Mouse (Mus musculus): ENCODE results near the gene Rnf44. TPM values are rescaled to one million over a fixed set of nuclear protein-coding genes. Genes with fewer than 3 reads are reported as not detected.

The Rnf44 gene
- total RNA-seq, 4 experiments from 2014 or later, result 19.1 to 30.7 (median 27.9) TPM

DNA sequence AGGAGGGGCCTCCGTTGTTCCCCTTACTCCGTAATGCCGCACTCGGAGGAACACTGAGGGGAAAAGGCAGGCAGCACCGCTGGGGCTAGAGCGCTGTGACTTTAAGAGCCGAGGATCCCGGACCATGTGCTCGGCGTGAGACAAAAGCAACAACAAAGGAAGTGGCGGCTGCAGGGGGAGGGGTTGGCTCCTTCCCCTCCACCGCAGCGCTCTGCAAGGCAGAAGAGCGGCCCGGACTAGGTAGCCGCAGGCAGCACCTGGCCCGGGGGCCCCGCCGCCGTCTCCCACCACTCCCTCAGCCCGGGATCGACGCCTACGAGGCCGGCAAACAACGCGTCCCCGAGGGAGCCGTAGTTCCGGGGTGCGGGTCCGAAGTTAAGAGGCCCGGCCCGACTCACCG is 6.6 kb downstream of the Rnf44 start:
- DNase-seq (ENCODE audit: low spot score in 2 of 2), result peak in 1 of 2 experiments; percentile 52

DNA sequence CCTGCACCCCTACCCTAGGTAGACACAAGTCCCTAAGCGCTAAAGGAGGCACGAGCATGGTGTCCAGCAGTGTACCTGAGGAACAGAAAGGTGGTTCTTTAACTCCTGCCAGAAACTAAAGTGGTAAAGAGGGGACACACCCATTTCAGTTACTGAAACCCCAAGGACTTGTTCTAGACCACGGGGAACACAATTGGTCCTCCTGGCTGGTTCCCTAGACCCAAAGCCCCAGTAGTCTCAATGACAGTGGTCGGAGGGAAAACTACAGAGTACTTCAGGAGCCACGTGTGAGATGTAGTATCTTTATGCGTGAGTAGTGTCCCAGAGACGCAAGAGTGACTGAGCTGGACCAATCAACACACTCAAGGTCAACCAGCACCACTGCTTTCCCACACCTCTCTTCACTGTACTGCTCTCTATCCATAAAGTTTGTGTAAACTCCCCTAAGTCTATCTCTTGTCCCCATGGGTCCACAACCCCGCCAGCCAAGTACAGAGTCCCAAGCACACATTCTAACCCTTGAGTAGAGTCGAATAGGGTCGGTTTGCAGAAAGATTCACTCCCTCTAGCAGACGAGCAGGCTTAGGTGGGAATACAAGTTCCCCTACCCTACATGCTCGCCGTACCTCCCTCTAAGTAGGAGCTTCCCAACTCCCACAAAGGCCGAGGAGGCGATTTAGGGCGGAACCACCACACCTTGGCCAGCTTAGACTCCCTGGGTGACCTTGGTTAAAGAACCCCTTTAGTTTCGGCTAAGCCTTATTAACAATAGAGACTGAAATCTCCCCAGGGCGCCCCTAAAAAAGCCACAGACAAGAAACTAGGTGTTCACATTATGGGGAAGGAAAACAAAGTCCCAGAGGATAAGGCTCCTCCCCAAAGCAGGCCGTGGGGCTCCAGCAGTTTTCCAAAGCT is 7.3 kb downstream of the Rnf44 start:
- DNase-seq (ENCODE audit: low spot score in 2 of 2), result no peak

DNA sequence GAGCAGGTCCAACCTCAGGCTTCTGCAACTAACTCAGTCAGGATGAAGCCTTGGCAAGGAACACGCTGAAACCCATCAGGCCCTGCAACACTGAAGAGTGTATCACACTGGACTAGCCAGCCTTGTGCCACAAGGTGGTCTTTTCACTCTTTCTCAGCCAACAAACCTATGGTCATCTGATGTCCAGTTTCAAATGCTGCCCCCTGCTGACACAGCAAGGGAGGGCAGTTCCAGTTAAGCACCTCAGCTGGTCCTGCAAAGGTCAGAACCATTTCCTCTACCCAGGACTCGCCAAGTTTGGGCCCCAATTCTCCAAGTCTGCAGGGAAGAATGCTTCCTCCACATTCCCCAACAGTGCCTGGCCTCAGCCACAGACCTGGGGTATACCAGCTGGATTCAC is 8.5 kb downstream of the Rnf44 start:
- no peak for DNase-seq (ENCODE audit: low spot score in 2 of 2)

DNA sequence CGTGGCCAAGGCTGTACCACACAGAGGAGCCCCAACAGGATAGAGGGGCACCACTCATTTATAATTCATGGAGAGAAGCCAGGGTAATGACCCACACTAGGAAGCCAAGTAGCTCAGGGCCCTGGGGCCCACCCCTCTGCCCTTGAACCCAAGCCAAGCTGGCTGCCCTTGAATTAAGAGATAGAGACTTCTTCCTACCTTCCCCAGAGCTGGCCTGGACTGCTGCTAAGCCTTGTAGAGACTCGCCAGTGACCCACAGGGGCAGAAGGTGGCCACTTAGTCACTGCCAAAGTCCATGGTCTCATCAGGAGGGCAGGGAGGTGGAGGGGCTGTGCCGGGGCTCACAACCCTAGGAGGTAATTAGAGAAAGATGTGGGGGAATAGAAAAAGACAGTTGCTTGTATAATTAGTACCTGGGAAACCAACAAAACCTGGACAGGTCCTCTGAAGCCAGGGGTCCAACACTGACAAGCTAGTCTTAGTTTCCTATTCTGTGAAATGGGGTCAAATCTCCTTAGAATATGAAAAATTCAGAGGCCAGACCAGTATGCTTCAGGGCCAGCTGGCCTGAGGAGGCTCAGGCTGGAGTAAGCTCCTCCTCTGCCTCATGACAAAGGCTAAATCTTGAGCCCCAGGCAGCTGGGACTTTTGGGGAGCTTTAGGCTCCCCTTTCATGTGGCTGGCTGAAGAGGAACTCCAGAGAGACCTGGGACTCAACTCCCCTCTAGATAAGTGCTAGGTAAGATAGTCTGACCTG is 9.4 kb downstream of the Rnf44 start:
- no peak for DNase-seq (ENCODE audit: low spot score in 2 of 2)

DNA sequence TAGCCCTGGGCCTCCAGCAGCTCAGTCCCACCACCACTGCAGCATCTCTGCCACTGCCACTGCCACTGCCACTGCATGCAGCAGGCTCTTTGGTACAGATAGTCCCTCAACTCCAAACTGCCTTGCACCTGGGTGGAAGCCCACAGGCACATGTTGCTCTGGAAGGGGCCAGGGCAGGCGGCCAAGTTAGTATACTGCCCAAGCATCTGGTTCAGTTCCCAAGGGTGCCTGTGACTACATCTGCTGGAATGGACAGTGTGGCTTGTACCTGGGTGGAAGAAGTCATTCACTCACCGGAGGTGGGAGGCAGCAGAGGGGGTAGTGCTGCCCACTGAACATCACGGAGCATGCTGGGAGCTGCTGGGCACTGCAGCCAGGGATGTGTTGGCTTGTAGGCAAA is 10.4 kb downstream of the Rnf44 start:
- DNase-seq (ENCODE audit: low spot score in 2 of 2), result no peak

DNA sequence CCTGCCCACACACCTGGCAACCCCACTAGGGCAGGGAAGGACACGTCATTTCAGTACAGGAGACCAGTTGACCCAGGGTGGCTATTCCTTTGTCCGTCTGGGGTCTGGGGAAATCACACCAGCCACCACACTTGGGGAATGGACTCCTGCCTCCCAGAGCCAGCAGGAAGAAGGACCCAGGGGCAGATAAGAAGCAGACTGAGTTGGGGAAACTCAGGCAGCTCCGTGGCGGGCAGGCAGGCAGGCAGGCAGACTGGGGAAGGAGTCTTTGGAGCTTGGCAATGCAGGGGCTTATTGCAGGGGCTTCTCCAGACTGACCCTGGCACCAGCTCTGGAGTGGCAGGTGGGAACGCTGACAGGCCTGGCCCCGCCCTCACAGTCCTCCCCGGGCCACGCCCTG is 12.4 kb downstream of the Rnf44 start:
- DNase-seq (ENCODE audit: low spot score in 2 of 2), result no peak

DNA sequence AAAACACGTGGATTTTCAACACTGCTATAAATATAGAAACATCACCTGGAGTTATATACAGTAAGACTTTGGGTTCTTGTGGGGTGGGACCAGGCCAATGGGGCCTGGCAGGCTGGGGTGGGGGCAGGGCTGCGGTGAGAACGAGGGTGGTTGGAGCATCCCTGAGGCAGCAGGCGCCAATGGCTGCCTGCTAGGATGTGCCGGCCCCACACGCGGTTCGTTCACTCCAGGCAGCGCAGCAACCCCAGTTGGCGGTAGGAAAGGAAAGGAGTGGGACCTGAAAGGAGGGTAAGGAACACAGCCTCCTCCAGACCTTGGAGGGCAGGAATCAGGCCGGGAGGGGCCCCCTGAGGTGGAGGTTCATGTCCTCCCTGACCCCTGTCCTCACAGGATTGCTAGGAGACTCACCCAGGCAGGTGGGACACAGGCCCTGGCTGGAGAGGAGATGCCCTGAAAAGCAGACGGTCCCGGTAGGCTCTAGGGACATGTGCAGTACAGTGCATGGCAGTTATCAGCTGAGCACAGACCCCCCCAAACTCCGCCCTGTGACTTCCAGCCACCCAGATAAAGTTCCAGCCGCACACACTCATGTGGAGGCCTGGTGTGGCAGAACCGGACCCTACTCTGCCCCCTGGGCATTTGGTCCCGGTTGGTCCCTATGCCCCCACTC is 13.4 kb downstream of the Rnf44 start:
- no peak for DNase-seq (ENCODE audit: low spot score in 2 of 2)

DNA sequence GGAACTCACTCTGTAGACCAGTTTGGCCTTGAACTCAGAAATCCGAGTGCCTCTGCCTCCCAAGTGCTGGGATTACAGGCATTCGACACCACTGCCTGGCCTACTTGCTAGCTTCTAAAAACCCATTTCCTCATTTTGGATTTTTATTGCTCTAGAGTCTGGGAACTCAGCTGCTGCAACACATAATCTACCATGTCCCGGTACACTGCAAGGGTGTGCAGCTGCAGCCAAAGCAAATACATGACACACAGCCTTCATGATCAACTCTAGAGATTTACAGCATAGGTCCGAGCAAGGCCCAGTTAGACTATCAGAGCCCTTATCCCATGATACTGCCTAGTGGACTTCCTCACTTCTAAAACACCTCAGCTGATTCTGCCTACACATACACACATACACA is 15.4 kb downstream of the Rnf44 start:
- no peak for DNase-seq (ENCODE audit: low spot score in 2 of 2)

DNA sequence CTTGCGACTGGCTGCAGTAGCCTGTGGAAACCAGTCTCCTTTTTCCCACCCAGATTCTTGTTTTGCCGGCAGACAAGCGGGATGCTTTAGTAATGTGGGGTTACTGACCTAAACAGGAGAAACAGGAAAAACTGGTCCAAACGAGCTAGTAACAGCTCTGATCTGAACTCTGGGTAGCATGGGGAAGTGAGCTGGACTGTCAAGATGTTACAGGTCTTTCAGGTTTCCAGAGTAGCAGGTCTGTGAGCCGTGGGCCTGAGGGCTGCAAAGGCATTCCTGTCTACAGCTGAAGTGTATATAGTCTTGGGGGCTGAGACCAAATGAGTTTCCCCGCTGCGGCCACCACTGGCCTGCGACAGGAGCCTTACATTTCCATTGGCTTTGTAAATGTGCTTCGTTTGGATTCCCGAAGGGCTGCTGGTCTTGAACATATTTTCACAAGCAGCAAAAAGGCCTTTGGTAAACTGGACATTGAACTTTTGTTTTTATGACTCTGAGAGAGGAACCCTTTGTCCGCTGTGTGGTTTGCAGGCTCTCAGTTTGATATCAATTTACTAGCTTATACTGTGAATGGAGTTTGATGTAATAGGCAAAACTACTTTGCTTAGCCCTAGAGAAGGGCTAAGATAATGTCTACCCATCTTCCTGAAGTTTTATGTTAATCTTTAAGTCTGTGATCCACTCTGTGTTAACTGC is 17.7 kb downstream of the Rnf44 start:
- DNase-seq (ENCODE audit: low spot score in 2 of 2), result no peak

DNA sequence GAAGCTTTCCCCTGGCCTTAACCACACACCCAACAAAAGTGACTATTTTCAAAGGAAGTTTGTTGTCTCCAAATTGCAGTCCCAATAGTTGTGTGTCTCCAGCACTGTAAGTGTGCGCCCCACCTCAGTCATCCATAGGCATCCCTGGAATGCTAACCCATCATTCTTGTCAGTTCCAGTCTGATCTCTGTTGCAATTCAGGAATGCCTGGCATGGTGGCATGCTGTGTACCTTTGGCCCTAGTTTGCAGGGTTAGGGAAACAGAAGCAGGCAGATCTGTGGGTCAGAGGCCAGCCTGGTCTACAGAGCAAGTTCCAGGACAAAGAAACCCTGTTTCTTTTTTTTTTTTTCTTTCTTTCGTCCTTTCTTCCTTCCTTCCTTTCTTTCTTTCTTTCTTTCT is 23.2 kb downstream of the Rnf44 start:
- no peak for DNase-seq (ENCODE audit: low spot score in 2 of 2)

DNA sequence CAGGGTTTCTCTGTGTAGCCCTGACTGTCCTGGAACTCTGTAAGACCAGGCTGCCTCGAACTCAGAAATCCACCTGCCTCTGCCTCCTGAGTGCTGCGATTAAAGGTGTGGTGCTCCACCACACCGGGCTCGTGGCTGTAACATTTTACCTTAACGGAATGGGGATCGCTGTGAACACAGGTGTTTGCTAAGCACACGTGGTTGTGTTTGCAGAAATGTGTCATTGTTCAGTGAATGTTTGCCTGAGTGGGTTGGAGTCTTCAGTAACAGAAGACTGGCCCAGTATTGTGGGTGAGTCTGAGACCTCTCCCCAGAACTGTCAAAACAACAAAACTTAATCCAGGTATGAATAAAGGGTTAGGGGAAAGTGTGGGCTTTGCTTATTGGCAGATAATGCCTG is 28.6 kb downstream of the Rnf44 start:
- no peak for DNase-seq (ENCODE audit: low spot score in 2 of 2)

DNA sequence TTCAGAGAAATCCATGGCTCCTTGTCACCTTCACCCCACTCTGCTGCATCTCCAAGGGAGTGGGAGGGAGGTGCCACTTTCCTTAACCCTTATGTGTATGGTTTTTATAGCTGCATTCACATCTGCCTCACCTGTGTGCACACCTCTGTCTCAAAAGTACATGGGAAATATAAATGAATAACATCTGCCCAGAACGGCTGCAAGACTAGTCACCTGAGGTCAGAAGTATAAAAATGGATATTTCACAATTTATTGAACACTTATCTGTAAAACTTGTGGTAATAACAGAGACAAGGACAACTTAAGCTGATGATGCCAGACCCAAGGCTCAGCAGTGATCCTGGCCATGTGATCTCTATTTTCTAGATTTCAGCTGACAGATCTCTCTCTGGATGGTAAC is 29.2 kb downstream of the Rnf44 start:
- DNase-seq (ENCODE audit: low spot score in 2 of 2), result no peak

DNA sequence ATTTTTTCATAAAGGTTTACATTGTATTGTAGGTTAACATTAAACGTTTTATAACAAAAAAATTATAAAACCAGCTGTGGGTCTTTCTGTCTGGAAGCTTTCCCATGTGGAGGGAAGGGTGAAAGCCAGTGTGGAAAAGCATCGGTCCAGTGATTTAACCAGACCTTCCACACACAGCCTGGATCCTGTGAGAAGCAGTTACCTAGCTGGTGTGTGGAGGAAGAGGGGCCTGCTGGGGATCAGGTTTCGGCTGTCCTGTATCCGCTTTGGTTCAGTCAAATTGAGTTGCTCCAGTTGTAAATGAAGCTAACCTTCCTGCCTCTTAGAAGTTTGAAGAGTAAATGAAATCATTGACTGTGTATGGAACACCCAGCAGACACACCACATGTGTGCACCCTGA is 29.7 kb downstream of the Rnf44 start:
- DNase-seq (ENCODE audit: low spot score in 2 of 2), result no peak

DNA sequence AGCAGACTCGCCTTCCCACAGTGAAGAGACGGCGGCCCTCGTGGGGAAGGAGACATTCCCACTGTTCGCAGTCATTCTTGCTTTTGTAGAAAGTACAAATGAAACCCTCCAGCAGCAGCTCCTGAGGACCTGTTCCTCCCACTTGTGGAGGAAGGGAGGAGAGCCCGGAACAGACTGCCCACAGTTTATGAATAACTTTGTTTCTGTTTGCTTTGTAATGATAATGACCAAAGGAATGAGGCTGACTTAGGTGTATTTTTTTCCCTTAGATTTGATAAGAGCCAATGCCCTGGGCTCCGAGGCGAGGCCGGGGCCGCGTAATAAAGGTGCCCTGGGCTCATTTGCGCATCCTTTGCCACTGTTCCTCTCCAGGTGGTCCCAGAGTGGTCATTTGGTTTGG is 32.3 kb downstream of the Rnf44 start:
- DNase-seq (ENCODE audit: low spot score in 2 of 2), result no peak

DNA sequence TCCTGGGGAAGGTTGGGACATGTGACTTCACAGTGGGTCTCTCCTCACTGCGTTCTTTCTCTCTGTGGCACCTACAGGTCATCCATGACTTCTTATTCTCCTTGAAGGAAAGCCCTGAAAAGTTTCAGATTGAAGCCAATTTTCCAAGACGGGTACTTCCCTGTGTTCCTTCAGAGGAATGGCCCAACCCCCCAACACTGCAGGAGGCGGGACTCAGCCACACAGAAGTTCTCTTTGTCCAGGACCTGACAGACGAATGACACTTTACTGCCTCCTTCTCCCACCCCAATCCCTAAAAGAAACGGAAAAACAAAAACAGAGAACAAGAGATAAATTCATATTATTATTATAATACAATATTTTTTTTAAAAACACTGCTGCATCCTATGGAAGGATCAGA is 32.8 kb downstream of the Rnf44 start:
- DNase-seq (ENCODE audit: low spot score in 2 of 2), result no peak

DNA sequence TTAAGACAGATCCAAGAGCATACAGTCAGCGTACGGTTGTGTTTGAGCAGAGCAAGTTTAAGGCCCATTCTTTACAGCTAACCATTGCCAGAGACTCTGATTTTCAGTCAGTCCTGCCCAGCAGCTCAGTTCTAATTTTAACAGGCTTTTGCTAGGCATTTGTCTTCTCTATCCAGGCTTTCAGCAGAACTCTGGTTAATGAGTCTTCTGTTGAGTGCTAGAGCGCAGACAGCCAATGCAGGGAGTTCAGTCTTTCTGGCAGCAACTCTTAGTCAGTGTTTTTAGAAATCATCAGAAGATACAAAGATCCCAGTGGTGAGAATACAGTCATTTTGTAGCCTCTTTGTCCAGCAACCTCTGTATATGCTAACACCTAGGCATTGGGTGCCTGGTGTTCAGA is 43.2 kb downstream of the Rnf44 start:
- DNase-seq (ENCODE audit: low spot score in 2 of 2), result no peak

DNA sequence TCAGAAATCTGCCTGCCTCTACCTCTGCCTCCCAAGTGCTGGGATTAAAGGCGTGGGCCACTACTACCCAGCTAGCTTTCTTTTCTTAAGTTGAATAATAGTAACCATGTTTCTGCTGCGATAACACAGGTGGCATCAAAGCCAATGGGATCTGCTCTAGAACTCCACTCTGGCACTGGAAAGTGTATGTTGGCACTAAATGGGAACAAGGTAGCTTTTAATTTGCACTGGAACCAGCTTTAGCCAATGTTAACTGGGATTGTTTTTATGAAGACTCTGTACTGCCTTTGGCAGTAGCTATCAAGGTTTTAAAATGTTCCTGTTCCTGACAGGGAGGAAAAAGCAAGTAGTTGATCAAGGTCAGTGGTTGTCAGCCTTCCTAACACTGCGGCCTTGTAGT is 58.7 kb downstream of the Rnf44 start:
- DNase-seq (ENCODE audit: low spot score in 2 of 2), result no peak

DNA sequence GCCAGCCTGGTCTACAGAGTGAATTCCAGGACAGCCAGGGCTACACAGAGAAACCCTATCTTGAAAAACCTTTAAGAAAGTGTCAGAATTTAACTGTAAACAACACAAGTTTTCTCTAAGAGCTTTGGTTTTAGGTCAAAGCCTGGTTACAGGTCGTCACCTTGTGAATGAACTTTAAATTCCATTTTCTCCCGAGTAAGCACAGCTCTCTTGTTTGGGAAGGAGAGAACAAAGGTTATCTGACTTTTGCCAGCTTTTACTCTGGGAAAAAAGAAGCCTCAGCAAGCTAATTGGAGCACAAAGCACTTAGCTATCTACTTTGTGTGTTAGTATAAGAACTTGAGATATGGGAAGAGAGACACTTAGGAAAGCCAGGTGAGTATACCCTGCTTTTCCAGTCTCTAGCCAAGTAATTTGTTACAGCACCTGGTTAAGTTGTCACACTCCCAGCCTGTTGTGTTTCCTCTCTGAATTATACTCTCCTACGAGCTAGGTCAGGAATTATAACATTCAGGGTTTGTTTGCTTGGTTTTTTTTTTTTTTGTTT is 60.9 kb downstream of the Rnf44 start:
- no peak for DNase-seq (ENCODE audit: low spot score in 2 of 2)

Measured in gastrocnemius, adult 8-10 months (tissue).